Mouse (Mus musculus) embryonic facial prominence, embryonic 13.5 days (tissue): ENCODE results near the gene Mdk. TPM values are rescaled to one million over a fixed set of nuclear protein-coding genes. Genes with fewer than 3 reads are reported as not detected.

Source experiments
- ATAC-seq: fragments of 200-750 bp; cut with Nextera tagmentation; 2 replicates; pipeline ENCODE4 v1.8.0; 2017; ENCODE audit warnings: low read depth; ENCODE audit not compliant: insufficient number of reproducible peaks, insufficient read depth, low FRiP score, low TSS enrichment
- H3K27ac ChIP-seq: fragments of 300-500 bp; sonication (generic); 2 replicates; pipeline ENCODE4 v1.5.1; 2015; ENCODE audit warnings: moderate library complexity, mild to moderate bottlenecking, inconsistent platforms
- H3K27me3 ChIP-seq: fragments of 300-500 bp; sonication (generic); 2 replicates; pipeline ENCODE4 v1.6.1; 2015; ENCODE audit warnings: mild to moderate bottlenecking, inconsistent platforms
- H3K36me3 ChIP-seq: fragments of 300-500 bp; sonication (generic); 2 replicates; pipeline ENCODE4 v1.6.1; 2015; ENCODE audit warnings: mild to moderate bottlenecking, inconsistent platforms
- H3K4me1 ChIP-seq: fragments of 300-500 bp; sonication (generic); 2 replicates; pipeline ENCODE4 v1.6.1; 2015; ENCODE audit warnings: inconsistent platforms
- H3K4me2 ChIP-seq: fragments of 300-500 bp; sonication (generic); 2 replicates; pipeline ENCODE4 v1.6.1; 2015; ENCODE audit warnings: moderate library complexity, mild to moderate bottlenecking, inconsistent platforms
- H3K4me3 ChIP-seq: fragments of 300-500 bp; sonication (generic); 2 replicates; pipeline ENCODE4 v1.5.1; 2015; ENCODE audit warnings: mild to moderate bottlenecking, inconsistent platforms
- H3K9ac ChIP-seq: fragments of 300-500 bp; sonication (generic); 2 replicates; pipeline ENCODE4 v1.6.1; 2015; ENCODE audit warnings: mild to moderate bottlenecking, inconsistent platforms
- H3K9me3 ChIP-seq: fragments of 300-500 bp; sonication (generic); 2 replicates; pipeline ENCODE4 v1.6.1; 2016; ENCODE audit warnings: inconsistent platforms
- WGBS: fragments of 180-500 bp; shearing (Covaris S2); methylation state at CpG from one replicate; pipeline ENCODE4 v1.1.7; 2015; ENCODE audit warnings: mixed read lengths; 5-methylcytosine and 5-hydroxymethylcytosine counted together
- polyA plus RNA-seq: library from polyadenylated mRNA; unstranded; fragments of >200 nt; fragmentation: Nextera tagmentation; extraction: Ambion mirVana; gene quantifications from 2 replicates; pipeline ENCODE4 v1.2.1, GENCODE M21; 2015

Gene Mdk
- polyA plus RNA-seq, 1 experiment from 2014 or later = 1,602 TPM

DNA sequence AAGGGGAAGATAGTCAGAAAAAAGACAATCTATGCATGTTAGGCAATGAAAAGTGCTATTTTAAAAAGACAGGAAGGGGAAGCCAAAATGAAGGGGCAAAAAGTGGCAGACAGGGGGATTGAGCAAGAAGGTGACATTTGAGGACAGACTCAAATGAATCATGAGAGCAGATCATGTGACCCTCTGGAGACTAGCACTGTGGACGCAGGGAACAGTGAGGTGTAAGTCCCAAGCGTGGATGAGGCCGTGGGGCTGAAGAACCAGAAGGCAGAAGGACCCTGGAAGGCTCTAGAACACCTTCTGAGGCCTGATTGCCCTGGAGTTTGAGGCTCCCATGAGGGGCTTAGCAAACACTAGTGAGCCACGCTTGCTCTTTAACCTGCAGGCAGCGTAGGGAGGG is 34.3 kb upstream of the Mdk start:
- no peak overlapping the region for H3K4me3 ChIP-seq
- no peaks in the 10 kb centered on the region for H3K36me3 ChIP-seq
- H3K4me1 ChIP-seq = peaks cover 40% of the 10 kb centered on the region
- H3K27ac ChIP-seq = no peak overlapping the region
- no peak overlapping the region for H3K4me2 ChIP-seq
- ATAC-seq = no peak
- H3K27me3 ChIP-seq = peaks cover 9% of the 10 kb centered on the region
- H3K9ac ChIP-seq = no peak overlapping the region
- 81% methylated on average over 5 of the region's 5 CpGs for WGBS
- no peaks in the 10 kb centered on the region for H3K9me3 ChIP-seq

GRCm38 (mm10) chr2:91965417-91965816 is 33.3 kb upstream of the Mdk start:
- peaks cover 40% of the 10 kb centered on the region for H3K4me1 ChIP-seq
- peak overlapping the region; percentile 62; the same call in 1 of the 2 replicates for H3K9ac ChIP-seq
- H3K36me3 ChIP-seq = no peaks in the 10 kb centered on the region
- no peak for ATAC-seq
- H3K27ac ChIP-seq = peak overlapping the region; percentile 80
- WGBS = 17% methylated on average over 20 of the region's 20 CpGs
- H3K4me3 ChIP-seq = peak overlapping the region; percentile 88
- no peaks in the 10 kb centered on the region for H3K9me3 ChIP-seq
- H3K4me2 ChIP-seq = peak overlapping the region; percentile 91
- peaks cover 5% of the 10 kb centered on the region for H3K27me3 ChIP-seq

DNA sequence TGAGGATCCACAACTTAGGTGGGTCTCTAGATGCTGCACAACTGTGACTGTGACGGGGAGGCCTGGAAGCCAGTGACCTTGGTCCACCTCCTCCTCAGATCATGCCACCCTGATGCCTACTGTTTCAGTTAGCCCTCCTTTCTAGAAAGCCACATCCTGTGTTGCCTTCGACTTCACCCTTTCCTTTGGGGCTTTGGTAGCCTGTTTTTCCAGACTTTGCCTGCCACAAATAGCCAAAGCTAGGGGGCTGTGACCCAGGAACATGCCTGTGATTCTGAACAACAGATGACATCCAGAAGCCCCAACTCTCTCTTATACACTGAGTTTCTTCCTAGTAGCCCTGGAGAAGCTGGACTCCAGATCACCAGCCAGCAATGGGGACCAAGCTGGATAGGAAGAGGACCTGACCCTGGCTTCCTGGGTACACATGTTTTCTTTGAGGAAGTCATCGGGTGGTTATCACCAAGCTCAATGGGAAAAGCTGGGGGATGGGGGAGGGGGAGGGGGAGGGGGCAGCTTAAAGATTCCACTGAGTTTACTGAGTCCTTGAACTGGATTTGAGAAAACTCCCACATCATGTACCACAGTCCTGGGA is 32.6 kb upstream of the Mdk start:
- H3K27ac ChIP-seq = peak overlapping the region; percentile 80; the same call in 1 of the 2 replicates
- H3K9ac ChIP-seq = no peak overlapping the region
- H3K4me2 ChIP-seq = peak overlapping the region; percentile 91
- ATAC-seq = no peak
- H3K9me3 ChIP-seq = no peaks in the 10 kb centered on the region
- H3K27me3 ChIP-seq = peaks cover 5% of the 10 kb centered on the region
- peak overlapping the region; percentile 88 for H3K4me3 ChIP-seq
- no peaks in the 10 kb centered on the region for H3K36me3 ChIP-seq
- peaks cover 42% of the 10 kb centered on the region for H3K4me1 ChIP-seq
- 70% methylated on average over 3 of the region's 3 CpGs for WGBS

DNA sequence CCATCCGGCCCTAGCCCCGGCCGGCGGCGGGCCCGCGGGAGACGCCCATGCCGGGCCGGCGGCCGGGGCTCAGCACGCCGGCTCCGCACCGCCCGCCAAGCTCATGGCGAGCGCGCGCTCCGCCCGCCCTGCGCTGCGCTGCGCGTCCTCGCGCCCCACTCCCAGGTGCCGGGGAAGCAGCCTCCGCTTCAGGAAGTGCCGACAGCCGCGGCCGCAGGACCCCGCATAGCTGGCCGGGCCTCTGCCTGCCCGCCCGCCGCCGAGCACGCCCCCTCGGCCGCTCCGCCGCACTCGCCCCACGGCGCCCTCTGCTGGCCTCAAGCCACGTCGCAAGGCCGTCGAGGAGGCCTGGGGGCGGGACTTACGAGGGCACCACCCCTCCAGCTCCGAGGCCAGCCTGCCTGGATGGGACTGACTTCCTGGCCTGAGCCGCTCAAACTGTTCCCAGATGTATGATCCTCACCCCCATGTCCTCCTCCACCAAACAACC is 31.4 kb upstream of the Mdk start:
- peak; percentile 90 for ATAC-seq
- Histone ChIP-seq H3K27me3 (peaks cover 5% of the 10 kb centered on the region), H3K4me2 (peak overlapping the region; percentile 91), H3K9me3 (no peaks in the 10 kb centered on the region), H3K36me3 (no peaks in the 10 kb centered on the region), H3K9ac (peak overlapping the region; percentile 90), H3K27ac (peak overlapping the region; percentile 81), H3K4me1 (peaks cover 51% of the 10 kb centered on the region), H3K4me3 (peak overlapping the region; percentile 88)
- under 1% methylated on average over 54 of the region's 57 CpGs for WGBS

DNA sequence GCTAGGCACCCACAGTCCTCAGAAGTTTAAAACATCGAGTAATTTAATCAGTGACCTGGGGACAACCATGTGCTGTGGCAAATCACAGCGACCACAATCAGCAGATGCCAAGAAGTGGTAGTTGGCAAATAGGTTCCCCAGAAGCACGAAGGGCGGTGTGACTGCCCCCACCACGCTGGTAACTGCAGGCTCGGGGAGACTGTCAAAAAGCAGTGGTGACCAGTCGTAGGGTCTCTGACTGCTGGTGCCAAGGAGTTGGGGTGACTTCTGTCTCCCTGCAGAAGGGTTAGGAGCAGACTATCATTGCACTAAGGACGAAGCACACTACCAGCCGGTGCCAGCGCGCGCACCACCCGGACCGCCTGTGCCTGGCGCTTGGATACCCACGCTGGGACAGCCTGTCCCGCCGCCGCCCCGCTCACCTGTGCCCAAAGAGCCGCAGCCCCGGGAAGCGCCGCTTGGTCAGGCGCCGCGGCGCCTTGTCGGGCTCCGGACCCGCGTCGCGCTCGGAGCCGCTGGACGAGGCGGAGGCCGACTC is 30.8 kb upstream of the Mdk start:
- H3K4me3 ChIP-seq = peak overlapping the region; percentile 88
- 1% methylated on average over 39 of the region's 39 CpGs for WGBS
- H3K27ac ChIP-seq = peak overlapping the region; percentile 81
- peak overlapping the region; percentile 90 for H3K9ac ChIP-seq
- peaks cover 50% of the 10 kb centered on the region for H3K4me1 ChIP-seq
- H3K36me3 ChIP-seq = no peaks in the 10 kb centered on the region
- ATAC-seq = peak; percentile 29; the same call in 1 of the 2 replicates
- H3K4me2 ChIP-seq = peak overlapping the region; percentile 91
- H3K27me3 ChIP-seq = peaks cover 5% of the 10 kb centered on the region
- no peaks in the 10 kb centered on the region for H3K9me3 ChIP-seq

DNA sequence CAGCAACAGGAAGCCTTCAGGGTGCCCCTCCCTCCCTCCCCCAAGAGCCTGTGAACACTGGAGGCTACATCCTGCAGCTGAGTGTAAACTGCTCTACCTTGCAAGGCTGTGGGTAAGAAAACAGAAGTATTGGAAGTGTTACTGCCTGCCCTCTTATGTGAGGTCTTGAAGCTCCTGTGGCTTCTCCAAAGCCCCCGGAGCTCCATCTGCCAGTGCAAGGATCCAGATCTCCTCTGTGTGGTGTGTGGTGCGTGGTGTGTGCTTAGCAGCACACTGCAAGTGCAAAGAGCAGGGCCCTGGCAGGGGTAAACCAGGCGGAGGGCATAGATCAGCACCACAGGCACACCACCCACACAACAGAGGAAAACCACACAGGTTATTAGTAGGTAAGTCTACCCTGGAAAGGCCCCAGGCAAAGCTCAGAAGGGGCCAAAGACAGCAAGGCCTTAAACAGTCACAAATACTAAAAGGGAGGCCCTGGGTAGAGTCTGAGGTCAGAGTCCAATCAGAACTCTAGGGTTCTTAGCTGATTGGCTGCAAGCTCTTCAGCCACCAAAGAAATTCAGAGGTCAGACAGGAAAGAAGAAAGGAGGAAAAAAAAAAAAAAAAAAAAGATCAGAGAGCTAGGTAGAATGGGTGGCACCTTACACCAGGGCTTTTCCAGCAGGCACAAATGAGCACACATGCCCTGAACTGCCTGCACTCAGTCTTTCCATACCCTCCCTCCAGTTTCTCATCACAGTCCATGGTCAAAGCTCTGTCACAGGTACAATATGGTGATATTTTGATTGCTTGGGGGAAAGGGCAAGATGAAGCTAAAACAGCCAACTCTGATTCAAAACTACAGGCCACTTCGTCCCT is 30.0 kb upstream of the Mdk start:
- H3K9me3 ChIP-seq = no peaks in the 10 kb centered on the region
- 0 out of 2 replicates have a peak overlapping the region, but pooled peaks have one; percentile 39 for H3K27ac ChIP-seq
- peak overlapping the region; percentile 90 for H3K9ac ChIP-seq
- peak overlapping the region; percentile 88 for H3K4me3 ChIP-seq
- H3K4me1 ChIP-seq = peaks cover 56% of the 10 kb centered on the region
- peak overlapping the region; percentile 91 for H3K4me2 ChIP-seq
- H3K36me3 ChIP-seq = no peaks in the 10 kb centered on the region
- no peak for ATAC-seq
- 47% methylated on average over 4 of the region's 4 CpGs for WGBS
- H3K27me3 ChIP-seq = peaks cover 5% of the 10 kb centered on the region

DNA sequence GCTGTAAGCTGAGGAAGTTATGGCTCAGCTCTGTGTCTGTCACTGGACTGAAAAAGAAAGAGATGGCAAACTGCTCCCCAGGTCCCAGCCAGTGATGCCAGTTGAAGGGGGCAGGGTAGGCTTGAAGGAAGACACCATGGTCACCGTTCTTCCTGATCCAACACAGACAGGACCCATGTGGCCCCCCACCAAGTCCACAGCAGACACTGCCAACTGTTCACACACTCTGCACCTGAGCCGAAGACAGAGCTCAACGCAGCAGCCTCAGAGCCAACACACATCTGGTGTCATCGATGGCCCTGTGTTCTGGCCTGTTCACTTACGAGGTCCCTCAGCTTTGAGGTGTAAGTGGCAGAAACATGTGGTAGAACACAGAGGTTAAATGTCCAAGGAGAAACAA is 28.4 kb upstream of the Mdk start:
- H3K9me3 ChIP-seq = no peaks in the 10 kb centered on the region
- no peak overlapping the region for H3K4me2 ChIP-seq
- no peak for ATAC-seq
- H3K27ac ChIP-seq = no peak overlapping the region
- H3K36me3 ChIP-seq = no peaks in the 10 kb centered on the region
- peaks cover 3% of the 10 kb centered on the region for H3K27me3 ChIP-seq
- peaks cover 61% of the 10 kb centered on the region for H3K4me1 ChIP-seq
- WGBS = 92% methylated on average over 5 of the region's 5 CpGs
- no peak overlapping the region for H3K4me3 ChIP-seq
- no peak overlapping the region for H3K9ac ChIP-seq

DNA sequence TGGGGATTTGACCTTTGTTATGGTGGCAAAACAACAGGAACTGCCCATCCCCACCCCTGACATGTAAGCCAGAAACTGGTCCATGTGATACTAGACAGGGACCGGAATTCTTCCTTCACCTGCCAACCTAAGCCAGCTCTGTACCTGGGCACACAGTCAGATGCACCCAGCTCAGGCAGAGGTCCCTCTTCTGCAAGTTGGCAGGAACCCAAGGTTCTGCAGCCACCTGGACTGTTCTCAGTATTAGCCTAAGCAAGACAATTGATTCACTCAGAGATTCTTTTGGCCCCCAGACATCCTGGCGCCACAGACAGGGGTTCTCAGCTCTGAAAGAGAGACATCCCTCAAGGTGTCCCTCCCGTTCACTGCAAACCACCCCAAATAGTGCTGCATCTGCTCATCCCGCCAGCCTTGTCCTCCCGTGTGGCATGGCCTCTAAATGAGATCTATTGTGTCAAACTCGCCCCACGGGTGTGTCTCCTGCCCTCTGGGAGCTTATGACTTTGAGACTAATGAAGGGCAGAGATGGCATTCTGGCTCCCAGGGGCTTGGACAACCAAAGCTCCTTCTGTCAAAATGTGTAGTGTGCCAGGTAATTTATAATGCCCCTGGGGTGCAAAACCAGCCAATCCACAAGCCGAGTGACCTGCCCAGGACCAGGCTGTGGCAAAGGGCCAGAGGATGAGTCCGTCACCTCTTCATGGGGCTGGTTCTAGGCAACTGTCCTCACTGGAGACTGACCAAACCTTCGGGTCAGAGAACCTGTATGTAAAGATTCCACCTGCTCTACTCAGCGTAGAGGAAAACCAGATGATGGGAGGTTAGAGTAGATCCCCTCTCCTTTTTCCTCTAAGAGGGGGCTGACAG is 27.7 kb upstream of the Mdk start:
- H3K4me2 ChIP-seq = no peak overlapping the region
- WGBS = 71% methylated on average over 11 of the region's 11 CpGs
- H3K4me1 ChIP-seq = peaks cover 60% of the 10 kb centered on the region
- H3K9me3 ChIP-seq = no peaks in the 10 kb centered on the region
- H3K9ac ChIP-seq = peak overlapping the region; percentile 28; the same call in 1 of the 2 replicates
- H3K36me3 ChIP-seq = no peaks in the 10 kb centered on the region
- no peak for ATAC-seq
- no peaks in the 10 kb centered on the region for H3K27me3 ChIP-seq
- no peak overlapping the region for H3K27ac ChIP-seq
- no peak overlapping the region for H3K4me3 ChIP-seq

- WGBS = 47% methylated on average over 10 of the region's 10 CpGs
- H3K4me1 ChIP-seq = peaks cover 59% of the 10 kb centered on the region
- no peak for ATAC-seq
- H3K9ac ChIP-seq = no peak overlapping the region
- no peak overlapping the region for H3K27ac ChIP-seq
- no peaks in the 10 kb centered on the region for H3K9me3 ChIP-seq
- H3K36me3 ChIP-seq = no peaks in the 10 kb centered on the region
- H3K4me3 ChIP-seq = no peak overlapping the region
- H3K4me2 ChIP-seq = no peak overlapping the region
- no peaks in the 10 kb centered on the region for H3K27me3 ChIP-seq
Observed at GRCm38 (mm10) chr2:91958701-91959457, 26.8 kb upstream of the Mdk start.

DNA sequence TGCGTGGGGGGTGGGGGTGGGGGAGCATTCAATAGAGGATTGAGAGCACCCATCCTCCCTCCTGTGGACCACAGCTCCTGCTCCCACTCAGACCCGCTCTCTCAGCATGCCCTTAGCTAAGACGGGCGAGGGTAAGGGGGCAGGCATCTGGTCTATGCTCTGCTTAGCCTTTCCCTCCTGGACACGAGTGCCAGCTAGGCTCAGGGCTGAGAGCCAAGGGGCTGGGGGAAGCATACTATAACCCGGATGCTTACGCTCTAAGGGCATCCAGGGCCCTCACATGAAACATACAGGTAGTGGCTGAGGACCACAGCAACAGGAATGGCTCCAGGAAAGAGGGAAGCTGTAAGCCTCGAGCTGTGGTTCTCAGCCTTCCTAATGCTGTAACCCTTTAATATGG is 26.0 kb upstream of the Mdk start:
- ATAC-seq = no peak
- H3K4me2 ChIP-seq = no peak overlapping the region

More for the DNA sequence above, 26.0 kb upstream of the Mdk start:
- no peaks in the 10 kb centered on the region for H3K9me3 ChIP-seq
- H3K9ac ChIP-seq = no peak overlapping the region
- H3K36me3 ChIP-seq = no peaks in the 10 kb centered on the region
- WGBS = 84% methylated on average over 8 of the region's 8 CpGs
- no peaks in the 10 kb centered on the region for H3K27me3 ChIP-seq
- H3K27ac ChIP-seq = no peak overlapping the region
- H3K4me1 ChIP-seq = peaks cover 63% of the 10 kb centered on the region
- H3K4me3 ChIP-seq = no peak overlapping the region
